In the genomic region with DNA sequence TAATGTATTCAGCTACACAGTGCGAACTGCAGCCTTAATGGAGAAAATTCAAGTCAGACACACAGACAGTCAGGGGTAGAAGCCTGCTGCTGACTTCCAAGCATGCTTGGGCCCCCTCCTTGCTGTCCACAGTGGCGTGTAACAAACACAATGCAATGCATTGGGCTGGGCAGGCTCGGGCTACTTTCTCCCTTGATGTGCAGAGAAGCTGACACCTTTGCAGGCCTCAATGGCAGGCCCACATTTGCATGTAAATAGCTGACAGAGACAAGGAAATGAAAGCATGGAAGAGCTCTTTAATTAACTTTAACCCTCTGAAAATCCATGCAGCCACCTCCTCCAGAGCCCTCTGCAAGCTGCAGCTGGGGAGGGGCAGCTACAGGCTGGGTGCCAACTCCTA, we compare ENCODE assay signal across 16 mouse cellular contexts.
DNase-seq lines count a peak whose midpoint lies in the region; ATAC-seq and TF ChIP-seq lines count a peak whose summit lies in the region.
"Had no signal": no experiment of that assay in that cellular context is flagged by ENCODE, and none has a peak within 500 bp of the region (broad histone marks: within the 10 kb centered on the region; RNA-seq: fewer than 3 reads in every experiment).

No protein-coding gene starts in this region.

- peaks cover 83% of the 10 kb centered on the region for H3K4me1 ChIP-seq in E14TG2a.4 (replicated peaks; ENCODE audit: low read depth, low read length)
- peaks cover 10% of the 10 kb centered on the region for H3K4me1 ChIP-seq in ES-Bruce4 (ENCODE audit: control insufficient read depth, insufficient read depth, low read length)
- peaks cover 27% of the 10 kb centered on the region for H3K4me1 ChIP-seq in forebrain, embryonic 13.5 days
- H3K4me1 ChIP-seq in limb, embryonic 13.5 days: peaks cover 36% of the 10 kb centered on the region
- peaks cover 10% of the 10 kb centered on the region for H3K4me1 ChIP-seq in thymus, adult 2 months (replicated peaks; ENCODE audit: control insufficient read depth, insufficient read depth, low read length)

- H3K27me3 ChIP-seq in E14TG2a.4 (ENCODE audit: insufficient read depth, low read length): peaks cover 3% of the 10 kb centered on the region; the same call in 1 of the 2 replicates
- no peaks in the 10 kb centered on the region for H3K27me3 ChIP-seq in ES-Bruce4 (ENCODE audit: control insufficient read depth, insufficient read depth, low read length, poor library complexity, severe bottlenecking)
- no peaks in the 10 kb centered on the region for H3K27me3 ChIP-seq in forebrain, embryonic 13.5 days
- no peaks in the 10 kb centered on the region for H3K27me3 ChIP-seq in limb, embryonic 13.5 days
- H3K27me3 ChIP-seq in thymus, adult 2 months (ENCODE audit: control insufficient read depth, insufficient read depth, low read length): no peaks in the 10 kb centered on the region
- H3K27me3 ChIP-seq: heart, embryonic 15.5 days had no signal

- H3K9ac ChIP-seq in ES-Bruce4 (ENCODE audit: low read depth, poor library complexity, severe bottlenecking): no peak overlapping the region
- 0 out of 2 replicates have a peak overlapping the region, but pooled peaks have one; percentile 18 for H3K9ac ChIP-seq in forebrain, embryonic 13.5 days
- 0 out of 2 replicates have a peak overlapping the region, but pooled peaks have one; percentile 19 for H3K9ac ChIP-seq in limb, embryonic 13.5 days
- H3K9ac ChIP-seq: heart, embryonic 15.5 days had no signal

- no peaks in the 10 kb centered on the region for H3K9me3 ChIP-seq in E14TG2a.4 (ENCODE audit: low read length)
- H3K9me3 ChIP-seq in ES-Bruce4 (replicated peaks; ENCODE audit: control insufficient read depth, insufficient read depth, low read length, poor library complexity, severe bottlenecking): no peaks in the 10 kb centered on the region
- H3K9me3 ChIP-seq in forebrain, embryonic 13.5 days (replicated peaks): no peaks in the 10 kb centered on the region
- H3K9me3 ChIP-seq in limb, embryonic 13.5 days: no peaks in the 10 kb centered on the region
- H3K9me3 ChIP-seq: heart, embryonic 15.5 days; megakaryocyte, embryonic 14.5 days had no signal

- H3K4me2 ChIP-seq in forebrain, embryonic 13.5 days: 0 out of 2 replicates have a peak overlapping the region, but pooled peaks have one; percentile 3
- no peak overlapping the region for H3K4me2 ChIP-seq in limb, embryonic 13.5 days (replicated peaks)
- H3K4me2 ChIP-seq: heart, embryonic 15.5 days had no signal

- no peak for DNase-seq in cerebellum, adult 9-10 months
- no peak for DNase-seq in thymus, postnatal 0 days (ENCODE audit: low spot score)
- no peak for DNase-seq in urinary bladder, adult 2 months (ENCODE audit: low spot score)
- no peak for DNase-seq in thymus, adult 2 months
- DNase-seq: adrenal gland, postnatal 10 days; cerebellum, adult 8-10 months; gastrocnemius, postnatal 10 days; heart, adult 2 months; kidney, adult 18-20 months; lung, postnatal 10 days had no signal

- TF ChIP-seq EP300 in ES-Bruce4 (IDR thresholded peaks at IDR 0.05; ENCODE audit: insufficient read depth, low read depth, low read length): peak; percentile 79

- TF ChIP-seq CTCF in E14TG2a.4 (conservative IDR thresholded peaks at IDR 0.05; ENCODE audit: low read length) (no peak), ES-Bruce4 (IDR thresholded peaks at IDR 0.05; ENCODE audit: low read depth, low read length) (no peak)
- TF ChIP-seq CTCF in thymus, adult 2 months (IDR thresholded peaks at IDR 0.05; ENCODE audit: borderline replicate concordance, control insufficient read depth, extremely low read depth, insufficient read depth, low read length, poor library complexity): no peak

- ATAC-seq in forebrain, embryonic 13.5 days: peak; percentile 13; the same call in 1 of the 2 replicates
- no peak for ATAC-seq in limb, embryonic 13.5 days (ENCODE audit: low FRiP score, low read depth)

- 4% methylated on average over 3 of the region's 3 CpGs for WGBS in forebrain, embryonic 13.5 days
- 49% methylated on average over 3 of the region's 3 CpGs for whole genome bisulfite sequencing in limb, embryonic 13.5 days
- WGBS in thymus, adult 2 months: 96% methylated on average over 3 of the region's 3 CpGs

- H3K36me3 ChIP-seq in E14TG2a.4 (ENCODE audit: insufficient read depth, low read length) (peaks cover 10% of the 10 kb centered on the region; the same call in 1 of the 2 replicates), ES-Bruce4 (ENCODE audit: control insufficient read depth, insufficient read depth, low read length, poor library complexity, severe bottlenecking) (no peaks in the 10 kb centered on the region)
- no peaks in the 10 kb centered on the region for H3K36me3 ChIP-seq in forebrain, embryonic 13.5 days (ENCODE audit: poor library complexity, severe bottlenecking)
- H3K36me3 ChIP-seq in limb, embryonic 13.5 days: no peaks in the 10 kb centered on the region
- no peaks in the 10 kb centered on the region for H3K36me3 ChIP-seq in thymus, adult 2 months (ENCODE audit: control insufficient read depth, insufficient read depth, low read length)
- H3K36me3 ChIP-seq: heart, embryonic 15.5 days had no signal

- H3K27ac ChIP-seq in ES-Bruce4 (ENCODE audit: insufficient read depth, low read length): no peak overlapping the region
- H3K27ac ChIP-seq in forebrain, embryonic 13.5 days: 0 out of 2 replicates have a peak overlapping the region, but pooled peaks have one; percentile 16
- H3K27ac ChIP-seq in limb, embryonic 13.5 days: no peak overlapping the region
- no peak overlapping the region for H3K27ac ChIP-seq in thymus, adult 2 months (ENCODE audit: control insufficient read depth, insufficient read depth, low read length)
- H3K27ac ChIP-seq: heart, adult 2 months; heart, embryonic 15.5 days had no signal

- H3K4me3 ChIP-seq in E14TG2a.4 (replicated peaks; ENCODE audit: low read length) (peak overlapping the region; percentile 18; the same call in 1 of the 2 replicates), ES-Bruce4 (ENCODE audit: low read depth, low read length) (no peak overlapping the region)
- H3K4me3 ChIP-seq in forebrain, embryonic 13.5 days: no peak overlapping the region
- no peak overlapping the region for H3K4me3 ChIP-seq in limb, embryonic 13.5 days
- H3K4me3 ChIP-seq in thymus, adult 2 months (ENCODE audit: control insufficient read depth, insufficient read depth, low read length): no peak overlapping the region
- H3K4me3 ChIP-seq: heart, adult 2 months; heart, embryonic 15.5 days; megakaryocyte, embryonic 14.5 days had no signal

- TF ChIP-seq POLR2A in ES-Bruce4 (IDR thresholded peaks at IDR 0.05; ENCODE audit: insufficient read depth, low read length): no peak
- TF ChIP-seq POLR2A in thymus, adult 2 months (IDR thresholded peaks at IDR 0.05; ENCODE audit: control insufficient read depth, extremely low read depth, insufficient read depth, low read length, poor library complexity): no peak
